Mouse (Mus musculus): ENCODE data around the gene Gm10220. TPM values are rescaled to one million over a fixed set of nuclear protein-coding genes. Genes with fewer than 3 reads are reported as not detected.
"Not testable (repeated sequence)": the region's sequence is repeated elsewhere in the genome, so short reads cannot be mapped to it uniquely, and the experiment has no call there.

The Gm10220 gene
- polyA plus RNA-seq, 1 experiment from 2014 or later = 0.10 TPM

DNA sequence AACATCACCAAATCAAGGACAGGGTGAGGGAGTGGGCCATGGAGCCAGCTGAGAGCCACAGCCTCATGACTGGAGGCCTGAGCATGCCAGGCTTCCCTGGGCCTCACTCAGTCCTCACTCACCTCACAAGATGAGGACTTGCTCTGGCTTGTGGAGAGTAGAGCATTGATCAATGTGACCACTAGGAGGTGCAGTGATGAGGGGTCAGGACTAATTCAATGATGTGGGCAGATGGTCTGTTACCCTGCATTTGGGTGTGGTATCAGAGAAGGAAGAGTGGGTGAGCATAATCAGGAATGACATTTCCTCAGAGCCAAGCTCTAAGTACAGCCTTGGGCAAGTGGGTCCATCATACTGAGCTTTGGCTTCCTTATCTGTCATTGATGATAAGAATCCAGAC, 42.2 kb downstream of the Gm10220 start:
- not testable (repeated sequence) for DNase-seq (ENCODE audit: low spot score); H3K27me3 ChIP-seq (replicated peaks; ENCODE audit: control insufficient read depth, insufficient read depth, low read length); H3K27ac ChIP-seq (replicated peaks; ENCODE audit: low read depth, low read length); H3K4me3 ChIP-seq (ENCODE audit: low read depth, low read length); H3K4me2 ChIP-seq (ENCODE audit: low read depth, low read length); H3K9ac ChIP-seq (ENCODE audit: low read depth, low read length); H3K4me1 ChIP-seq (ENCODE audit: control insufficient read depth, insufficient read depth, low read length); H3K36me3 ChIP-seq (ENCODE audit: control insufficient read depth, insufficient read depth, low read length); H3K9me3 ChIP-seq (ENCODE audit: control insufficient read depth, low read length); ATAC-seq (ENCODE audit: low read depth)

DNA sequence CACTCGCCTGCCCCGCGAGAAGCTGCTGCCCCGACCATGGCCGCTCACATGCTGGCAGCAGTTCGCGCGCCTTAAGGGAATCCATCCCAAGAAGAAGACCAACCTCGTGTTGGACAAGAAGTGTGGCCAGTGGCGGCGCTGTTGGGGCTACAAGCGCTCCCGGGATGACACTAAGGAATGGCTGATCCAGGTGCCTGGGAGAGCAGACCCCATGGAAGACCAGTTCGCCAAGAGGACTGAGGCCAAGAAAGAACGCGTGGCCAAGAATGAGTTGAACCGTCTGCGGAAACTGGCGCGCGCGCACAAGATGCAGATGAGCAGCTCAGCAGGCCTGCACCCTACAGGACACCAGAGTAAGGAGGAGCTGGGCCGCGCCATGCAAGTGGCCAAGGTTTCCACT, 50.5 kb downstream of the Gm10220 start:
- H3K9me3 ChIP-seq (ENCODE audit: control insufficient read depth, low read length) = no peaks in the 10 kb centered on the region
- no peak for ATAC-seq (ENCODE audit: low read depth)
- H3K4me1 ChIP-seq (ENCODE audit: control insufficient read depth, insufficient read depth, low read length) = no peaks in the 10 kb centered on the region
- no peaks in the 10 kb centered on the region for H3K36me3 ChIP-seq (ENCODE audit: control insufficient read depth, insufficient read depth, low read length)
- no peaks in the 10 kb centered on the region for H3K27me3 ChIP-seq (replicated peaks; ENCODE audit: control insufficient read depth, insufficient read depth, low read length)
- no peak overlapping the region for H3K27ac ChIP-seq (replicated peaks; ENCODE audit: low read depth, low read length)
- DNase-seq (ENCODE audit: low spot score) = no peak
- H3K4me2 ChIP-seq (ENCODE audit: low read depth, low read length) = no peak overlapping the region
- no peak overlapping the region for H3K9ac ChIP-seq (ENCODE audit: low read depth, low read length)
- no peak overlapping the region for H3K4me3 ChIP-seq (ENCODE audit: low read depth, low read length)
- 90% methylated on average over 24 of the region's 24 CpGs for WGBS

Other genes with a start within 250 kb of the Gm10220 start
- 0.15 and 0.29 TPM in 2 replicates for gene Gm21663, start 179.0 kb downstream of the Gm10220 start, polyA plus RNA-seq (2014; fragmentation: Nextera tagmentation; extraction: Ambion mirVana)
- 0.14 and 0.20 TPM in 2 replicates for gene Gm21671, start 167.0 kb downstream of the Gm10220 start, polyA plus RNA-seq (2014; fragmentation: Nextera tagmentation; extraction: Ambion mirVana)
- 0.22 and 0.38 TPM in 2 replicates for gene Gm21680, start 148.8 kb downstream of the Gm10220 start, polyA plus RNA-seq (2014; fragmentation: Nextera tagmentation; extraction: Ambion mirVana)
- gene Gm21698, start 132.8 kb downstream of the Gm10220 start, polyA plus RNA-seq (2014; fragmentation: Nextera tagmentation; extraction: Ambion mirVana) = 0.17 and 0.21 TPM in 2 replicates
- gene Gm1979, start 116.6 kb downstream of the Gm10220 start, polyA plus RNA-seq (2014; fragmentation: Nextera tagmentation; extraction: Ambion mirVana) = 0.14 TPM in 1 of 2 replicates, not detected in the other
- gene Gm5862, start 98.5 kb downstream of the Gm10220 start, polyA plus RNA-seq (2014; fragmentation: Nextera tagmentation; extraction: Ambion mirVana) = 0.17 TPM in 1 of 2 replicates, not detected in the other
- gene Speer4a, start 81.9 kb downstream of the Gm10220 start, polyA plus RNA-seq (2014; fragmentation: Nextera tagmentation; extraction: Ambion mirVana) = 0.08 and 0.26 TPM in 2 replicates
- 0.14 and 0.20 TPM in 2 replicates for gene Gm7347, start 62.8 kb downstream of the Gm10220 start, polyA plus RNA-seq (2014; fragmentation: Nextera tagmentation; extraction: Ambion mirVana)
- gene Gm10471, start 32.1 kb downstream of the Gm10220 start, polyA plus RNA-seq (2014; fragmentation: Nextera tagmentation; extraction: Ambion mirVana) = 0.07 and 0.12 TPM in 2 replicates
- gene 5031410I06Rik, start 16.1 kb downstream of the Gm10220 start, polyA plus RNA-seq (2014; fragmentation: Nextera tagmentation; extraction: Ambion mirVana) = 0.18 and 0.43 TPM in 2 replicates
- 0.22 TPM in 1 of 2 replicates, not detected in the other for gene Gm7361, start 136.3 kb upstream of the Gm10220 start, polyA plus RNA-seq (2014; fragmentation: Nextera tagmentation; extraction: Ambion mirVana)